Mouse (Mus musculus) B cell, adult 67 days (primary cell): ENCODE results near the gene Rfc3. TPM values are rescaled to one million over a fixed set of nuclear protein-coding genes. Genes with fewer than 3 reads are reported as not detected.

ENCODE experiments used
- total RNA-seq, 2 experiments: library from RNA; stranded (reverse); gene quantifications; 4 replicates each; pipeline ENCODE4 v1.2.4; 2023

Rfc3 gene
- total RNA-seq, result 10 to 100 TPM; 26.9 to 33.5 TPM

DNA sequence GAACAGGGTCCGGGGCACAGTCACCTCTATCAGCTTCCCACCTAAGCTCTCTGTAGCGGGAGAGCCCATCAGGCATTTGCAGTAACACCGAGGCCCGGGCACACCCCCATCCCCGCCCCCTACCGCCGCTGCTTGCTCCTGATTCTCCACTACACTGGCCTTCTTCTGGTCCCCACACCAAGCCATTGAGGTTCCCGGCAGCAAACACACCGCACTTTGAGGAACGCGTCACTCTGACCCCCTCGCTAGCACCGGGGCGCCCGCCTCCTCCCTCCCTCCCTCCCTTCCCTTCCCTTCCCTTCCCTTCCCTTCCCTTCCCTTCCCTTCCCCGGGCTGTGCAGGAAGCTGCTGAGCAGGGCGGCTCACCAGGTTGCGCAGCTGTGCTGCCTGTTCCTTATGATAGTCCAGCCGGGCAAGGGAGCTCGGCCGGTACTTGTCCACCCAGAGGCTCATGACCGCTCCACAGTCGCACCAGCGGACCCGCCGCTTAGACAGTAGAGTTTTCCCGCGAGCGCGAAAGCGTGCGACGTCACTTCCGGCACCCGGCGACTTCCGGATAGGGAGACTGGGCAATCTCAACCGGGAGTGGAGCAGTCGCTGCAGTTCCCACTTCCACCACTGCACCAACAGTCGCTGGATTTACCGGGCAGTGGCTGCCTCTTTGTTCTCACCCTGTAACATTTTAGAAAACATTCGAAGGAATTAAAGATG lies at the start of gene Rfc3:
Gene Rfc3 (minus strand): TSS at position 543 of the 711 bp plus-strand sequence.

DNA sequence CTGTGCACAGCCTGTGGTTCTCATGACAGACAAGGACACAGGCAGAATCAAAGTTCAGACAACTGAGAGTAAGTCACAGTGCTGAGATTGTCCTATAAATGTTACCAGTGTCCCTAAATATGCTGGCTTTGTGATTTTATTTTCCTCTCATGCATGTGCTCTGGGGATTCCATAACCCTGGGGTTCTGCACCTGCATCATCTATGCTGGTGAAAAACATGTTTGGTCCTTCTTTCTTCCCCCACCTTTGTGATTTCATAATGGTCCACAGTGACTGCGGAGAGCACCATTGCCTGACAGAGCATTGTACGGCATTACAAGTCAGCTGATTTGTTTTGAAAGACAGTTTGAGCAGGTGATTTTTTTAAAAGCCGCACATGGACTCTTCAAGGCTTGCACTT lies 45.1 kb downstream of the Rfc3 start, which contains the start of gene Vmn2r18:
Gene Vmn2r18 (minus strand): TSS at position 101 of the 400 bp plus-strand sequence.

Other genes starting within 250 kb of the Rfc3 start
- gene Gm42906, start 223.1 kb downstream of the Rfc3 start, total RNA-seq, result not detected
- gene Vmn2r18, start 45.2 kb downstream of the Rfc3 start, total RNA-seq, result not detected